Mouse (Mus musculus) midbrain, embryonic 11.5 days (tissue): Measurements from ENCODE around the gene Dhtkd1. TPM values are rescaled to one million over a fixed set of nuclear protein-coding genes. Genes with fewer than 3 reads are reported as not detected.

ENCODE experiments used
- ATAC-seq: fragments of 200-750 bp; cut with Nextera tagmentation; 2 replicates; pipeline ENCODE4 v1.8.0; 2017; ENCODE audit warnings: moderate TSS enrichment, moderate library complexity; ENCODE audit not compliant: low FRiP score
- DNase-seq: peaks from one replicate; pipeline ENCODE4 v3.0.0; 2015; ENCODE audit warnings: low spot score; ENCODE audit errors: missing footprints
- H3K27ac ChIP-seq: fragments of 300-500 bp; sonication (generic); 2 replicates; pipeline ENCODE4 v1.5.1; 2014; ENCODE audit warnings: low read depth, low read length
- H3K27me3 ChIP-seq: fragments of 300-500 bp; sonication (generic); 2 replicates; pipeline ENCODE4 v1.6.1; 2014; ENCODE audit warnings: mild to moderate bottlenecking, low read length, moderate library complexity, mixed read lengths; ENCODE audit not compliant: control insufficient read depth, insufficient read depth
- H3K36me3 ChIP-seq: fragments of 300-500 bp; sonication (generic); 2 replicates; pipeline ENCODE4 v1.6.1; 2014; ENCODE audit warnings: mild to moderate bottlenecking, low read length, moderate library complexity, mixed read lengths; ENCODE audit not compliant: control insufficient read depth, insufficient read depth
- H3K4me1 ChIP-seq: fragments of 300-500 bp; sonication (generic); 2 replicates; pipeline ENCODE4 v1.6.1; 2014; ENCODE audit warnings: low read length; ENCODE audit not compliant: control insufficient read depth, insufficient read depth
- H3K4me2 ChIP-seq: fragments of 300-500 bp; sonication (generic); 2 replicates; pipeline ENCODE4 v1.6.1; 2014; ENCODE audit warnings: mild to moderate bottlenecking, moderate library complexity
- H3K4me3 ChIP-seq: fragments of 300-500 bp; sonication (generic); 2 replicates; pipeline ENCODE4 v1.5.1; 2014; ENCODE audit warnings: low read depth, low read length
- H3K9ac ChIP-seq: fragments of 300-500 bp; sonication (generic); 2 replicates; pipeline ENCODE4 v1.6.1; 2014; ENCODE audit warnings: low read length
- H3K9me3 ChIP-seq: fragments of 300-500 bp; sonication (generic); 2 replicates; pipeline ENCODE4 v1.6.1; 2016; ENCODE audit warnings: low read length; ENCODE audit not compliant: control insufficient read depth
- WGBS: fragments of 180-500 bp; shearing (Covaris S2); extraction: QIAGEN DNeasy Blood & Tissue Kit; methylation state at CpG from one replicate; pipeline ENCODE4 v1.1.7; 2014; 5-methylcytosine and 5-hydroxymethylcytosine counted together
- polyA plus RNA-seq: library from polyadenylated mRNA; unstranded; fragments of >200 nt; fragmentation: Nextera tagmentation; extraction: Ambion mirVana; gene quantifications from 2 replicates; pipeline ENCODE4 v1.2.1, GENCODE M21; 2014

Gene Dhtkd1
- polyA plus RNA-seq, 1 experiment from 2014 or later: 1.4 TPM

DNA sequence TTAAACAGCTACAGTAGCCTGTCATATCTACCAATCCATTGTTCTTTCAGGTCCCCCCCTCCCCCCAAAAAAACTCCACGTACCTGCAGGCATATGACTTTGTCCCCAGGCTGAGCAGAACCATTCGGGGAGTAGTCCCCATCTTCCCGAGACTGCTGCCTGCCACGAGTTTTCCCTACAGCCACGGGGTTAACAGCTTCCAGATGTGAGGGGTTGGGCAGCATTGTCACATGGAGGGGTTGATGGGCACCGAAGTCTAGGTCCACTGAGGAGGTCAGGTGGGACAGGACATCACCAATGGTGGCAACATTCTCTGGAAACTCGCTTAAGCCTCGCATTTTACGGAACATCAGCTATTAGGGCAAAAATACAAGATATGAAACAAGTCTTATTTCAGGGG, 18.8 kb downstream of the Dhtkd1 start:
- H3K9ac ChIP-seq: no peak overlapping the region
- no peaks in the 10 kb centered on the region for H3K36me3 ChIP-seq
- no peaks in the 10 kb centered on the region for H3K9me3 ChIP-seq
- 82% methylated on average over 9 of the region's 9 CpGs for WGBS
- no peaks in the 10 kb centered on the region for H3K4me1 ChIP-seq
- ATAC-seq (no peak), DNase-seq (no peak)
- no peaks in the 10 kb centered on the region for H3K27me3 ChIP-seq
- no peak overlapping the region for H3K4me2 ChIP-seq
- H3K27ac ChIP-seq: no peak overlapping the region
- no peak overlapping the region for H3K4me3 ChIP-seq

DNA sequence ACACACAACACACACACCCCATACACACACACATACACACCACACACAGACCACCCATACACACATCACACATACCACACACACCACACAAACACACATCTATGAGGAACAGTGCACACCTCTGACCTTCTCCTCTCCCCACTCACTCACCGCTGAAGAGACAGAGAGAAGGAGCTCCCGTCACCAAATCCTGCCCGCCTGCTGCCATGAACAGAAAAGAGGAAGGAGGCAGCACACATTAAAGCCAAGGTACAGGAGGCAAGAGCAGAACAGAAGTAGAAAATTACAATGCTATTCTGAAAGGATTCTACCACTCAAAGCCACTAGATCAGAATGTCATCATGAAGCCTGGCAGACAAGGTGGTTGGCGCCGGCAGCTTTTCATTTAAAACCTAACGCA, 19.8 kb downstream of the Dhtkd1 start:
- Histone ChIP-seq H3K27me3 (no peaks in the 10 kb centered on the region), H3K4me2 (no peak overlapping the region), H3K27ac (no peak overlapping the region), H3K4me1 (no peaks in the 10 kb centered on the region), H3K9ac (no peak overlapping the region), H3K36me3 (no peaks in the 10 kb centered on the region), H3K9me3 (no peaks in the 10 kb centered on the region), H3K4me3 (no peak overlapping the region)
- 91% methylated on average over 6 of the region's 6 CpGs for WGBS
- ATAC-seq (no peak), DNase-seq (no peak)

DNA sequence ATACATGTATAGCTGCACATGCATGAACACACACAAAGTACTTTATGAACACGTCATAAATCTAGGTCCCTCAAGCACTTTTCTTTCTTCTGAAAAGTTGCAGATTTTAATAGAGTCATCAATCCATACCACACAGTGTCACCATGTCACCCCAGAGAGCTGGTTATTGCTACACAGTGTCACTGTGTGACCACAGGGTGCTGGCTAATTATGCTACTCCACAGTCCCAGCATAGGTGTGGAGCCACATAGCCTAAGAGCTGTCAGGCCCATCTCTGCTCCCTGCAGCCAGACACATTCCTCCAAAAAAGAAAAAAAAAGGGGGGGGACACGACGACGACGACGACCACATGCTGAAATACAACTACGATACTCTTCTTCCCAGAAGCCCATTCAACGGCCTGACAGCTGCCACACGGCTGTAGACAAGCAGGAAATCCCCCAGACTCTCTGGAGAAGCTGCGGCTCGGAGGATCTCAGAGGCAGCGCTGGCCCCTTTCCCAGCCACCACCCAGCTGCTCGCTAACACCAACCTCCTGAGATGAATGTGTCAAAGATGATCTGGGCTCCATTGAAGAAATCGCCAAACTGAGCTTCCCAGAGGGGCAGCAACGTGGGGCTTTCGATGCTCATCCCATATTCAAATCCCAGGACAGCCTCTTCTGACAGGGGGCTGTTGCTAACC, 31.2 kb downstream of the Dhtkd1 start:
- ATAC-seq: no peak

DNA sequence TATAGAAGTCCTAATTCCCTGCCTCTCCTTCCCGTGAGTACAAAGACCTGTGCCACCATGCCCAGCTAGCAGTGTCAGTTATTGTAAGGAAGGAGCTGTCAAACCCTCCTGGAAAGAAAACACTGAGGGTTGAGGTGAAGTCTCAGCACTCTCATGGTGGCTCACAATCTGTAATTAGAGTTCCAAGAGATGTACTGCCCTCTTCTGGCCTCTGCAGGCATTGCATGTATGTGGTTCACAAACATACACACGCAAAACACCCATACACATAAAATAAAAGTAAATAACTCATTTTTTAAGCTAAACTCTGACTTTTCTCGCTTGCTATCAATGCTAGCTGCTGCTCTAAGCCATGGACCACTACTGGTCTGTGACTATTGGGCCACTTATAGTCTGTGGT, 36.0 kb downstream of the Dhtkd1 start:
- H3K4me1 ChIP-seq: no peaks in the 10 kb centered on the region
- H3K4me2 ChIP-seq: no peak overlapping the region
- H3K9me3 ChIP-seq: no peaks in the 10 kb centered on the region
- H3K4me3 ChIP-seq: no peak overlapping the region
- WGBS: 53% methylated on average over 3 of the region's 3 CpGs
- no peaks in the 10 kb centered on the region for H3K27me3 ChIP-seq
- H3K27ac ChIP-seq: no peak overlapping the region
- H3K9ac ChIP-seq: no peak overlapping the region
- peaks cover 2% of the 10 kb centered on the region; the same call in 1 of the 2 replicates for H3K36me3 ChIP-seq
- peak; percentile 89 for DNase-seq
- no peak for ATAC-seq

More for the DNA sequence above, 31.2 kb downstream of the Dhtkd1 start:
- H3K36me3 ChIP-seq: peaks cover 2% of the 10 kb centered on the region; the same call in 1 of the 2 replicates
- H3K9me3 ChIP-seq: no peaks in the 10 kb centered on the region
- no peak overlapping the region for H3K4me2 ChIP-seq
- no peak overlapping the region for H3K9ac ChIP-seq
- no peak overlapping the region for H3K27ac ChIP-seq
- H3K27me3 ChIP-seq: no peaks in the 10 kb centered on the region
- no peak overlapping the region for H3K4me3 ChIP-seq
- no peaks in the 10 kb centered on the region for H3K4me1 ChIP-seq
- WGBS: 75% methylated on average over 16 of the region's 16 CpGs
- DNase-seq: no peak

DNA sequence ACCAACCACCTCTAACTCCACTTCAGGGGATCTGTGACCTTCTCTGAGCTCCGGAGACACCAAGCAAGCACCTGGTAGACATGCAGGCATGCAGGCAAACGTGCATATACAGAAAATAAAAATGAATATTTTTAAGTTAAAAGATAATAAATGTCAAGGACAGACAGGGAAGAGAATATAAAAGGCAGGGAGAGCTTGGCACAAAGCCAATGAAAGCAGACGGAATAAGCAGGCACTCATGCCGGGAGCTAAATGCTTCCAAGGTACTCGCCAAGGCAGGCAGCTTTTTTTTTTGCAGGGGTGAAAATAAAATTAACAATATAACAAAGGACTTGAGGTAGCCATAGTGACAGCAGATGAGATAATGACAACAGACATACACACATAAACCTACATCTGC, 36.5 kb downstream of the Dhtkd1 start:
- Histone ChIP-seq H3K36me3 (peaks cover 2% of the 10 kb centered on the region; the same call in 1 of the 2 replicates), H3K27me3 (no peaks in the 10 kb centered on the region), H3K27ac (no peak overlapping the region), H3K4me2 (no peak overlapping the region), H3K9ac (no peak overlapping the region), H3K4me1 (no peaks in the 10 kb centered on the region), H3K4me3 (no peak overlapping the region), H3K9me3 (no peaks in the 10 kb centered on the region)
- WGBS: 81% methylated on average over 5 of the region's 5 CpGs
- DNase-seq: no peak
- ATAC-seq: no peak

DNA sequence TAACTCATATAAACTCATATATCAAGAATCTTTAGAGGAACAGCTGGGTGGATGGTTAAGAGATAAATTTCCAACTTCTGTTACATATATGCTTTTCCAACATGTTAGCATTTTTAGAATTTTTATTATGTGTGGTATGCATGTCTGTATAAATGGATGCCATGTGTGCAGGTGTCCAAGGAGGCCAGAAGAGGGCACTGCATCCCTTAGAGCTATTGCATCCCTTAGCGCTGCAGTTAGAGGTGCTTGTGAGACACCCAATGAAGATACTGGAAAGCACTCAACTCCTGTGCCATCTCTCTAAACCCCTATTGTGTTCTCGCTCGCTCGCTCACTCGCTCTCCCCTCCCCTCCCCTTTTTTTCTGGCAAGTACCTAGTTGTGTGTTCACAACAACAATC, 42.4 kb downstream of the Dhtkd1 start:
- 60% methylated on average over 5 of the region's 5 CpGs for WGBS
- Histone ChIP-seq H3K27ac (no peak overlapping the region), H3K4me2 (no peak overlapping the region)

DNA sequence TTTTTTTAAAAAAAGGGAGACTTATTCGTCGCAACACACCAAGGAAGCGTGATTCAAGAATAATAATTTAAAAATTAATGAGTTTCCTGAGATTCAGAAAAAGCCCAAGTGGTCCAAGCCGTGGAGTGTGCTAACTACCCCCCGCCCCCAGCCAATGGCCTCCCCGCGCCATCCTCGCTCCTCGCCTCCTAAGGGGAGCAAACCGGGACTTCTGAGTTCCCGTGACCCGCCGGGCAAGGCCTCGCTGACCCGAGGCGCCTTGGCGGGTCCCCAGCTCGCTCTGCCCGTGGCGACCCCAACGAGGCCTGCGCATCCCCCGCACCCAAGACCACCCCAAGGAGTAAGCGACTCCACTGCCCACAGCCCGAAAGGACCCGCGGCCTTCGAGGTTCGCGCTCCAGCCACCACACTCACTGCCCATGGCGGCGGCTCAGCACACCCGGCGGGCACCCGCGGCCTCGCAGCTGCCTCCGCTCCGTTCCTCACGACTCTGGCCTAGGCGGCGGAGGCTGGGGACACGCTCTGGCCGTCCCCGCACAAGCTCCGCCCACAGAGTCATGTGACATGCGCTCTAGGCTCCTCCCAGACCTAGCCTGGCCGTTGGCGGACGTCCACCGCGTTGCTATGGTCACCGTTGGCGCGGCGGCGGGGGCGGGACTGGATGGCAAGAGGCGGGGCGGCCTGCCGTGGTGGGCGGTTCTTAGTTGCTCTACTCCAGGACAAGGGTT, 47.6 kb downstream of the Dhtkd1 start, which contains the start of gene Sec61a2:
Sec61a2 (minus strand) TSS at position 590 of the 728 bp plus-strand sequence.
- peak within 1 kb of the TSS; percentile 81 for H3K4me3 ChIP-seq
- H3K27me3 ChIP-seq: no peaks in the 10 kb centered on the region
- ATAC-seq (peak; percentile 100), DNase-seq (peak; percentile 100)
- peak within 1 kb of the TSS; percentile 77 for H3K27ac ChIP-seq
- peak within 1 kb of the TSS; percentile 67 for H3K4me2 ChIP-seq
- peaks cover 3% of the 10 kb centered on the region for H3K4me1 ChIP-seq
- H3K9me3 ChIP-seq: no peaks in the 10 kb centered on the region
- peak within 1 kb of the TSS; percentile 93 for H3K9ac ChIP-seq
- under 1% methylated on average over 62 of the region's 62 CpGs for WGBS
- H3K36me3 ChIP-seq: peaks cover 3% of the 10 kb centered on the region; the same call in 1 of the 2 replicates

More for the DNA sequence above, 42.4 kb downstream of the Dhtkd1 start:
- H3K9ac ChIP-seq: no peak overlapping the region
- peaks cover 2% of the 10 kb centered on the region; the same call in 1 of the 2 replicates for H3K36me3 ChIP-seq
- no peaks in the 10 kb centered on the region for H3K4me1 ChIP-seq
- ATAC-seq (no peak), DNase-seq (no peak)
- no peaks in the 10 kb centered on the region for H3K9me3 ChIP-seq
- H3K27me3 ChIP-seq: no peaks in the 10 kb centered on the region
- H3K4me3 ChIP-seq: no peak overlapping the region

DNA sequence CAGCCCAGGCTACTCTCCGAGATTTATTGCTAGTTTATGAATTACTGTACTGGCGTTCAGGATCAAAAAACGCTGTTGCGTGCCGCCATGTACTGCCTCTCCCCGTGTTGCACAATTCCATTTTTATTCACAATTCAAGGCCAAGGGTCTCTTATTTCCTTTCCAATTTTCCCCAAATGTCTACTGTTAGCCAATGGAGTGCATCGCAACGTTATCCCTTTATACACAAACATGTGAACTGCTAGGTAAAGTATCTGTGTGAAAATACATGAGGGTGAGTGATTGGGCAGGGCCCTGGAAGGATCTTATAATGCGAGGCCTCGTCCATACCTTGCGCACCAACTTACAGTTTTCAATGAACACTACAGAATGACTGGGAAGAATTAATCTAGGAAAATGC, 48.3 kb downstream of the Dhtkd1 start:
- Histone ChIP-seq H3K4me2 (peak overlapping the region; percentile 67), H3K27ac (no peak overlapping the region), H3K9ac (peak overlapping the region; percentile 93), H3K4me1 (peaks cover 3% of the 10 kb centered on the region), H3K27me3 (no peaks in the 10 kb centered on the region), H3K9me3 (no peaks in the 10 kb centered on the region), H3K36me3 (peaks cover 3% of the 10 kb centered on the region; the same call in 1 of the 2 replicates), H3K4me3 (peak overlapping the region; percentile 81)
- DNase-seq: peak; percentile 90
- ATAC-seq: no peak
- WGBS: 52% methylated on average over 11 of the region's 11 CpGs

DNA sequence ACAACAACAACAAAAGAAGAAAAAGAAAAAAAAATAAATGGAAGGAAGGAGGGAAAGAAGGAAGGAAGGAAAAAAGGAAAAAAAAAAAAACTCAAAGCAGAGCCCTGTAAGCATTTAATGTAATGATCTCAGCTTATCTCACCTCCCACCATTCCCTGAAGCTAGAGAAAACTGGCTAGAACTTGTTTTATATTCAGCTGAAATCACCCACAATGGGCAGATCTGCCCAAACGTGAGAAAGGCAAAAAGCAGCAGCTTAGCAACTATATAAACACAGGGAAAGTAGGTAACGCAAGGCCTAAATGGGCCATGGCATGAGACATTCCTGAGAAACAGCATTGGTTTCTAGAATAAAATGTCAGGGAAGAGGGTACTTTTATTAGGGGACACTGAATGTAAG, 53.2 kb downstream of the Dhtkd1 start:
- 69% methylated on average over 2 of the region's 2 CpGs for WGBS
- no peak overlapping the region for H3K4me2 ChIP-seq
- no peak overlapping the region for H3K4me3 ChIP-seq
- H3K36me3 ChIP-seq: peaks cover 18% of the 10 kb centered on the region
- no peak overlapping the region for H3K9ac ChIP-seq
- no peak for ATAC-seq
- H3K9me3 ChIP-seq: no peaks in the 10 kb centered on the region
- no peaks in the 10 kb centered on the region for H3K27me3 ChIP-seq
- peak; percentile 31 for DNase-seq
- peaks cover 3% of the 10 kb centered on the region for H3K4me1 ChIP-seq
- no peak overlapping the region for H3K27ac ChIP-seq
